Mouse (Mus musculus): ENCODE results near the gene Pdlim4.

GRCm38 (mm10) chr11:54058056-54058617 lies 10.7 kb downstream of the Pdlim4 start:
- no peak for TF ChIP-seq CTCF (IDR thresholded peaks at IDR 0.05; ENCODE audit: borderline replicate concordance, extremely low read depth, insufficient read depth, insufficient read length)
- no peak for TF ChIP-seq POLR2A (IDR thresholded peaks at IDR 0.05; ENCODE audit: borderline replicate concordance, extremely low read depth, insufficient read depth, insufficient read length, poor library complexity, severe bottlenecking)

Measured in brain, embryonic 14.5 days (tissue).